Mouse (Mus musculus): ENCODE data around the gene Gm29609. TPM values are rescaled to one million over a fixed set of nuclear protein-coding genes. Genes with fewer than 3 reads are reported as not detected.

Gm29609 gene
- total RNA-seq, 2 experiments from 2014 or later = 0.35 TPM; not detected in 1

DNA sequence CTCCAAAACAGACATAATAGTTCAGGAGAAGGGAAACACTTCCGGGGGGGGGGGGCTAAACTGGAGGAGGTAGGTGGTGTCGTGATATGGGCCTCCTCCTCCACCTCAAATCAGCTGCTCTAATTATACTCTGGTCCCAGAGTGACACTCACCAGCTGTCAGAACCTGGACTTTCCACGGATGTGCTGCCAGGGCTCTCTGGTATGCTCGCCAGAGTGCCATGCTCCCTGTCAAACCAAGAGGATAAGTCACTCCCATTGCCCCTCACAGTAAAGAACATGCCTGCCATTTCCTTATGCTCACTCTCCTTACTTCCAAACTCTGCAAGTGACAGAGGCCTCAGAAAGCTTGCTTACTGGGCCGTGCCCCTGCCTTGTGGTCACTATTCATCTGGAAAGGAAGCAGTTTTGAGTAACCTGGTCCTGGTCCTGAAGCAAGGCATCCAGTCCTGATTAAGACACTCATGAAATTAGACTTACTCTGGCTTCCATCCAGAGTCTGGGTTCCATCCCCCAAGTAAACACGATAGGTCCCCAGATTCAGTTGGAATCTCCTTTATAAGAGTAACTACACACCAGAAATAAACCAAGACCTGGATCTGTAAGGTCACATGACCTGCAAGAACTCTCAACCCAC, 26.1 kb downstream of the Gm29609 start:
- no peak for ATAC-seq (replicated peaks; ENCODE audit: poor library complexity)

DNA sequence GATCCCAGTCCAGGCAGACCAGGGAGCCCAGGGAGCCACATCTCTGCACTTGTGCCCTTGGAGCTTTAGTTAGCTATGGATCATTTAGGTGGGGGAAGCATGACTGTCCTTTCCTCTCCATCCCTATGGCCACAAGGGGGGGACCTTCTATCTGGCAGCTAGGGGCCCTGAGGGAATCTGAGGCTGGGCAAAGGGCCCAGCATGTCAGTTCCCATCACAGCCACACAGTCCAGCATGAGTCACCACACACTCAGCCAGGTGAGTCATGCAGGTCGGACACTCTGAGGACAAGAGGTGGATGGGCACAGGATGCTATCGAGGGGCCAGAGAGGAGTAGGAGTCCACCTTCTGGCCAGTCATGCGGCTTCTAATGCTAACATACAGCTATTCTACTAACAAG, 28.0 kb downstream of the Gm29609 start:
- peak; percentile 11; the same call in 1 of the 2 replicates for ATAC-seq (replicated peaks; ENCODE audit: poor library complexity)

- no peak for ATAC-seq (replicated peaks; ENCODE audit: poor library complexity)
These were observed 29.9 kb downstream of the Gm29609 start for GRCm38 (mm10) chr5:31149781-31150180.

- ATAC-seq (replicated peaks; ENCODE audit: poor library complexity) = peak; percentile 39; the same call in 1 of the 2 replicates
These were observed 40.7 kb downstream of the Gm29609 start for GRCm38 (mm10) chr5:31138968-31139425.

GRCm38 (mm10) chr5:31138241-31138967, 41.3 kb downstream of the Gm29609 start, which contains the start of gene Ucn:
Ucn (minus strand) TSS chr5:31138829.
- no peak for ATAC-seq (replicated peaks; ENCODE audit: poor library complexity)

DNA sequence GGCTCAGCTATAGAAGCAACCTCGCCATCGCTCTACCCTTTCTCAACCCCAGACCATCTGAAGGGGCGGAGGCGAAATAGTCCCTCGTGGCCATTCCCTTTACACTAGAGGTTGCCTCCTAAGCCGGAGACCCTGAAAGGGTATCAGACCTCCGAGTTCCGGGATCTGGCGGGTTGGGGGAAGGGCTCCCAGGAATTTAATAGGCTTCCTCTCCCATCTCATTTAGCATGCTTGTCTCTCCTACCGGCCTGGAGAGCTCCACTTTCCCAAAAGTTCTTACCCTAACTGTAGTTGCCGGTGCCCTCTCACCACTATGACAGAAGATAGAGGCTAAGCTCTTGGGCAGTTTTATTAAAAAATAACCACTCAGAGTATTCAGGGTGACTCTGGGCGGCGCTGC, 42.1 kb downstream of the Gm29609 start:
- no peak for ATAC-seq (replicated peaks; ENCODE audit: poor library complexity)

DNA sequence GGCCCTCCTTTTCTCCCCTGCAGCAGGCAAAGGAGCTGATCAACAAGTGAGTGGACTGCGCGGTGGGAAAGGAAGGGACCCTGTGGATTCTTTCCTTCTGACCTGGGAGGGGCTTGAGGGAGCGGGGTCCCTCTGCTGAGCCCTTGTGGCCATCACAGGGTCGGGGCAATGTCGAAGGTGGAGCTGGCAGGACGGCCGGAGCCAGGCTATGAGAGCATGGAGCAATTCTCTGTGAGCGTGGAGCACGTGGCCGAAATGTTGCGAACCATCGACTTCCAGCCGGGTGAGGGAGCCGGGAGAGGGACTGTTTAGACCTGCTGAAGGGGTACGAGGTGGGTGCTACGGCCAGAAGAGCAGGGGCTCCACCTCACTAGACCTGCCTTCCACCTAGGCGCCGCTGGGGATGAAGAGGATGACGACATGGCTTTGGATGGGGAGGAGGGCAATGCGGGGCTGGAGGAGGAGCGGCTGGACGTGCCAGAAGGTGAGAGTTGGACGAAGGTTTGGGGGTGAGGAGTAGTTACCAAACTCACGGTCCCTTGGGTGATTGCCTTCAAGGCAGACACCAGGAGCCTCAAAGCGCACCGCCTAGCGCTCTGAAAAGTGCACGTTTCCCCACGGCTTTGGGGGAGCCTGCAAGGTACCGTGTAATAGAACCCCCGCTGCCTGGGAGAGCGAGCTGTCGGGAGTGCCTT, 42.8 kb downstream of the Gm29609 start:
- ATAC-seq (replicated peaks; ENCODE audit: poor library complexity) = no peak

GRCm38 (mm10) chr5:31126050-31126449, 53.7 kb downstream of the Gm29609 start:
- ATAC-seq (replicated peaks; ENCODE audit: poor library complexity) = no peak

DNA sequence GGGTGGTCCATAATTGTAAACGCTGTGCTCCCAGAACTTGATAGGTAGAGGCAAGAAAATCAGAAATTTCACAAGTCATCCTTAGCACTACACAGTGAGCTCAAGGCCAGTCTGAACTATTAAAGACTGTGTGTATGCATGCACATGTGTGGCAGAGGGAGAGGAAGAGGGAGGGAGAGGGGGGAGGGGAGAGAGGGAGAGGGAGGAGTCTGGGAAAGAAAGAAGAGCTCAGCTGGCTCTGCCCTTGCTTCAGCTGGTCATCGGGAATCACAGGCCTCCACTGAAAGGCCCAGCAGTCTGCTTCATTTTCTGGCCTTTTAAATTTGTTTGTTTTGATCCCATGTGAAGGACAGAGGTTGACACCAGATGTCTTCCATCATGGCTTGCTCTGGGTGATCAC, 56.2 kb downstream of the Gm29609 start:
- ATAC-seq (replicated peaks; ENCODE audit: poor library complexity) = no peak

- ATAC-seq (replicated peaks; ENCODE audit: poor library complexity) = no peak
These were observed 58.6 kb downstream of the Gm29609 start for GRCm38 (mm10) chr5:31121111-31121510.

DNA sequence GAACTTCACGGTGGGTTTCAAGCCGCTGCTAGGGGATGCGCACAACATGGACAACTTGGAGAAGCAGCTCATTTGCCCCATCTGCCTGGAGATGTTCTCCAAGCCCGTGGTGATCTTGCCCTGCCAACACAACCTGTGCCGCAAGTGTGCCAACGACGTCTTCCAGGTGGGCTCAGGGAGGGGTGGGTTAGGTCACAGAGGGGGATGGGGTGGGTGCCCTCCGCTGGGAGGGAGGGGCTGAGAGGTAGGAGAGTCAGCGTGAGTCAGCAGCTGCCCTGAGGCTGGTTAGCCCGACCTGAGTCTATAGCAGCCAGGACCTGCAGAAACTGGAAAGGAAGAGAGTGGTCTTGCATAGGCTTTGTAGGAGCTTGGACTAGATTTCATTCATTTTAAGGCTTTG, 62.8 kb downstream of the Gm29609 start:
- ATAC-seq (replicated peaks; ENCODE audit: poor library complexity) = no peak

- no peak for ATAC-seq (replicated peaks; ENCODE audit: poor library complexity)
These were observed 63.4 kb downstream of the Gm29609 start, which contains the start of gene Trim54 for GRCm38 (mm10) chr5:31116354-31116753. Trim54 (plus strand) TSS chr5:31116712.

- peak; percentile 55; the same call in 1 of the 2 replicates for ATAC-seq (replicated peaks; ENCODE audit: poor library complexity)
These were observed 68.9 kb downstream of the Gm29609 start for GRCm38 (mm10) chr5:31110781-31111180.

- ATAC-seq (replicated peaks; ENCODE audit: poor library complexity) = no peak
These were observed 71.7 kb downstream of the Gm29609 start, which contains the start of gene Slc30a3 for GRCm38 (mm10) chr5:31108000-31108490. Slc30a3 (minus strand) TSS chr5:31108237.

DNA sequence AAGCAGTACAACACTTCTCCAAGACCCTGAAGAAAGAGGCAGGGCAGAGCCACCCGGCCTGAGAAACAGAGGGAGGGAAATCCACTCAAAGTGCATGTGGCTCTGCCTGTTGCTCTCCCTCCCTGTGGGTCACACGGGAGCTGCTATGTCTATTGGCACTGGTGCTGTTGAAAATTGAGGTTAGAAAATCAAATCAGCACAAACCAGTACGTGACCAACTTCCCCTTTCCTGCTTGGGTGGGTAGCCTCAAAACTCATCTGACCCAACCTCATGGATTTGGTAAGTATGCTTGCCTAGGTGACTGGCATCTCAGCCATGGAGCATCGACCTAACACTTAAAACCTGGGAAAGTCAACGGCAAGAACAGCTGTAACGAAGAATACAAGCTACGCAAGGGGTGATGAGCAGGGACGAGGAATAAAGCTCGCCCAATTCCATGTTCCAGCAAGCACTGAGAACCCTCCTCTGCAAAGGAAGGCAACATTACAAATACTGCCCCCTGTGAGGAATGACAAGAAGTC, 73.8 kb downstream of the Gm29609 start, which contains the start of gene Dnajc5g:
Gene Dnajc5g, plus strand, starts transcription at position 472 of the 522 bp plus-strand sequence.
- peak; percentile 34; the same call in 1 of the 2 replicates for ATAC-seq (replicated peaks; ENCODE audit: poor library complexity)

GRCm38 (mm10) chr5:31095711-31096480, 83.8 kb downstream of the Gm29609 start:
- ATAC-seq (replicated peaks; ENCODE audit: poor library complexity) = no peak

- peak; percentile 89 for ATAC-seq (replicated peaks; ENCODE audit: poor library complexity)
These were observed 84.7 kb downstream of the Gm29609 start for GRCm38 (mm10) chr5:31094799-31095691.

Measured in megakaryocyte progenitor cell, adult 5-6 weeks (primary cell).